Mouse (Mus musculus): ENCODE data around the gene Trf.
"Not testable (repeated sequence)": the region's sequence is repeated elsewhere in the genome, so short reads cannot be mapped to it uniquely, and the experiment has no call there.

The Trf gene

DNA sequence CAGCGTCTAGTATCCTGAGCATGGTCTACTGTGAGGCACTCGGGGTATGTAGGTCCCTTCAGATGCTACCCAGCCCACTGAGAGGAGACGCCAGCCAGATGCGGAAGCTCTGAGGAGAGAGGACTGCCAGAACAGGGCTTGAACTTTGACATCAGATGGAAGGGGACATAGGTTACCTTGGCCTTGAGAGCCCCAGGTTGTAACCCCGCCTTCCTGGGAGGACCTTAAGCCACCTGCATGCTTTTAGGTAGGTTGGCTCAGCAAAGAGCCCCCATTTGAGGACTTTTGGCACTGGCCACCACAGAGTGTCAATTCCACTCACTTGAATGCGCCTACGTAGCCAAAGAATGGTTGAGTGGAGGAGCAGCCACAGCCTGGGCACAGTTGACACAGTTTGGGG is 5.5 kb downstream of the Trf start:
- DNase-seq (ENCODE audit: low spot score in 2 of 2): no peak

GRCm38 (mm10) chr9:103214281-103214680 is 16.0 kb downstream of the Trf start:
- no peak for DNase-seq (ENCODE audit: low spot score in 2 of 2)

DNA sequence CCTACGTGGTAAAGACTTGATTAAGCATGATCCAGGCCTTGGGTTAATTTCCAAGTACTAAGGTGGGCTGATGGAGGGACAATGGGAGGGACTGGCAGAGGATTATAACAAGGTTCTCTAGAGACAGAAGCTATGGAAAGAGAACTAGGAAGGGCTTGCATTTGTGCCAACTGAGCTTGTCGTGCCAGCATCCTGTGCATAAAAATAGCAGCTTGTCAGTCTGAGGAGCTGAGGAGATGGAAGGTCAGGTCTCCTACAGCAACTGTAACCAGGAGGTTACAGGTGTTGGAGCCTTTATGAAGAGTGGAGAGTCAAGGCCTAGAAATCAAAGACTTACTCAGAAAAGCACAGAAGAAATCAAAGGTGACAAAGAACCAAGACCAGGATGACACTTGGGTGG is 16.6 kb downstream of the Trf start:
- DNase-seq (ENCODE audit: low spot score in 2 of 2): no peak

DNA sequence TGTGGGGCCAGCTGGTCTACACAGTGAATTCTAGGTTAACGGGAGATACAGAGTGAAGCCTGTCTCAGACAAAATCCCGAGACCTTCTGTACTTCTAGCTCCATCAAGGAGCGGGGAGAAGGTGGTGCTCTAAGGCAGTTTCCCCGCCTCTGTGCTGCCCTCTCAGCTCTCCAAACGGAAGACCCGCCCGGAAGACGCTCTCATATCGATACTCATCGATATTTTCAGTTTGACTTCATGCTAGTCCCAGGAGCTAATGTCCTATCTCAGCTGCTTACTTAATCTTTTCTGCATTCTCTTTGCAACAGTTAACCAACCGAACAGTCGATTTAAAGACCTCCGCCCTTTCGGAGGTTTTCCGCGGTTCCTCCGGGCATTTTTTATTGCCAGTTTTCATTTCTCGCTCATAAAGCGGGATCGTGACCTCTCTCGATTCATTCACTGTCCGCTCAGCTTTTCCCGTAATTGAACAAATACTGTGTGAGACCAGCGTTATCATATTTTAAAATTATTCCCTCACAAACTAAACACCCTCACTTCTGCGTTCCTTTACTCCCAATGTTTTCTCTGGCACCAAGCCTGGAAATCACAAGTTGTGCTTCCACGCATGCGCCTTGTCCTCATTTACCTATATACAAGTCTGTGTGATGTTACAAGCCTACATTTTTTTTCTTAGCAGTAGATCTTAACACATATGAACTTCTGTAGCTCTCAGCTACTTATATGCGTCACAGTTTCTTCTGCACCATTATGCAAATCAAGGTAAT is 17.4 kb downstream of the Trf start:
- DNase-seq (ENCODE audit: low spot score in 2 of 2): no peak

GRCm38 (mm10) chr9:103208802-103209423 is 21.3 kb downstream of the Trf start:
- DNase-seq (ENCODE audit: low spot score in 2 of 2): no peak

DNA sequence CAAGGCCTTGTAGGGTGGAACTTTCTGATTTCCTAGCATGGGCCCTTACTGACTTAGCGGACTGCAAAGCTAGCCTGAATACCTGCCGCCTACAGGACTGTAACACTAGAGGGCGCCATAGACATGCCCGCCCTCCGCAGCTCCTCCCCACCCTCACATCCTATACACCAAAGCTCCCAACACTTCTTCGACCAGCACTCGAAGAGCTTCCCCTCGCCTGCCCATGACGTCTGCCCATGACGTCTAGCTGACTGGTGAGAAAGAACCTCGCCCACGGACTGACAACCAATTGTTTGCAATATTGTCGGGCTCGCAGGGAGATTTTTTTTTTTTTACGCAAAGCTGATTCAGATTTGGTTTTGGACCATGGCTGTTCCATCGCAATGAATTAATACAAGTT is 22.4 kb downstream of the Trf start:
- DNase-seq (ENCODE audit: low spot score in 2 of 2): peak; percentile 86

- no peak for DNase-seq (ENCODE audit: low spot score in 2 of 2)
Observed at GRCm38 (mm10) chr9:103205786-103206185, 24.5 kb downstream of the Trf start.

DNA sequence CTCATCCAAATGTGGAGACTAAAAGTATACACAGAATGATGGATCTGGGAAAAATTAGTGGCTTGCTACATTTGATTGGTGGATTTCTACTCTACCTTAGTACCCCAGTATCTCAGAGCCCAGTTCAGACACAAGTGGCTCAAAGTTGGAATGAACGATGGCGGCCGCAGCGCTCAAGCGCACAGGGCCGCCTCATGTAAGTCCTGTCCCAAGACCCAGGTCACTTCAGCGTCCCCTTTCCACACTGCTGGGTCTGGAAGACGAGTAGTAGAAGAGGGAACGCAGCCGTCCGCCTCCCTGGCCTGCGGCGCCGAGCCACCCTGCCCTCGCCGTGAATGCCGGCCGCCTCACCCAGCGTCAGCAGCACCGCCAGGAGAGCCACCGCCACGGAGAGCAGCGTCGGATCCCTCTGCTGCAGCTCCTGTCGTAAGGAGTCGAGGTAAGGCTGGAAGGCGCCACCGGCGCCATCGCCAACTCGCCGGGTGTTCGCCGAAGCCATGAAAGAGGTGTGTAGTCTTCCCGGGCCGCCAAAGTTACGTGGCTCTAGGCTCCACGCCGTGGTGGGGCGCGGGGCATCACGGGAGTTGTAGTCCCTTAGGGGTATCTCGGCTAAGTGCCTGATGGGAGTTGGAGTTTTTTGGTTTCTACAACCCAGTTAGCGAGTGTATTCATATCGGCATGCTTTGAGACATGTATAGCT is 28.5 kb downstream of the Trf start, which contains the start of gene Srprb:
TSS of gene Srprb (minus strand) at position 577 of the 700 bp plus-strand sequence.
- DNase-seq (ENCODE audit: low spot score in 2 of 2): peak; percentile 80 to 86

GRCm38 (mm10) chr9:103188416-103188815 is 41.8 kb downstream of the Trf start:
- DNase-seq (ENCODE audit: low spot score in 2 of 2): no peak

DNA sequence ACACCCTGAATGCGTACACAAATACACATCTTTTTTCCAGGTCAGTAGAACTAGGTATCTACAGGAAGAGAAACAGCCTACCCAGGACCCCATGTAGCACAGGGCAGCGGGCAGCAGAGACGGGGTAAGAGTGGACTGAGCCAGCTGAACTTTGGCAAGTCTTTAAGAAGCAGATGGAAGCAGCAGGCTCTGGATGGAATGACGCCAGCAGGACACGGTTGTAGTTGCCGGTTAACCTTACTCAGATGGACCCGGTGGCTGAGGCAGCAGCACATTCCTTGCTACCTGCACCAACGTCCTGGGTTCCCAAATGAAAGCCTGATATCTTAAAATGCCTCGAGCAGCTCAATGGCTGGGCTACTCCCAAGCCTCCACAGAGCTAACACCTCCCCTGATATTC is 43.5 kb downstream of the Trf start:
- no peak for DNase-seq (ENCODE audit: low spot score in 2 of 2)

DNA sequence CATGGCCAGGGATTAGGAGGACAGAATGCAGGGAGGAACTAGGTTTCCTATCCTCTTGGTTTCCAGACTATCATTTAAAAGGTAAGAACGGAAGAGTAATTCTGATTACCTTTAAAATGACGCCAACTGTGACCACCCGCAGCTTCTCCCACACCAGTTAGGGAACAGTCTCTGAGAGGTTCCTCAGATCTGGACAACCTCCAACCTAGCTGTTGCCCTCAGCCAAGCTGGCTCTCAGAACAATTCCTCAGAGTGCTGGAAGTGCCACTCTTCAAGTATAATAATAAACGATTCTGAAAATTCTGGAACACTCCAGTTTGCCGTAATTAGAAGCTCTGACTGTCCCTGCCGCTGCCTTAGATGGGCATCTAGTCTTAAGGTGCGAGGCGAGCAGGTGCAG is 44.3 kb downstream of the Trf start:
- no peak for DNase-seq (ENCODE audit: low spot score in 2 of 2)

DNA sequence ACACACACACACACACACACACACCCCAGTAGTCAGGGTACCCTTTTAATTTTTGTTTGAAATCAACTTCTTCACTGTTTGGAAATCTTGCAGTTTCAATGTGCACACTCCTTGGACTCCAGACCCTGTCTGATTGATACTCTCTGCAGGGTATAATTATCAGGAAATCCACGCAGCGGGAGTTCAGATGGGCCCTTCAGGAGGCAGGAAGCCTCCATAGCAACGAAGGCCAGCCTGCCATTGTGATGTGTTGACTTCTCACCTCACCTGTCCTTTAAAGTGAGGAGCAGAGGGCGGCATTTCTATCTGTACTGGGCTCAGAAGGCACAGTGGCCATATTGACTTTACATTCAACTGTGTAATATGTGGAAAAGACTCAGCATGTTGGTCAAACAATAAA is 45.4 kb downstream of the Trf start:
- DNase-seq (ENCODE audit: low spot score in 2 of 2): no peak

- DNase-seq (ENCODE audit: low spot score in 2 of 2): no peak
Observed at GRCm38 (mm10) chr9:103181886-103182285, 48.4 kb downstream of the Trf start.

GRCm38 (mm10) chr9:103180807-103181565 is 49.3 kb downstream of the Trf start:
- peak; percentile 59 for DNase-seq (ENCODE audit: low spot score in 2 of 2)

GRCm38 (mm10) chr9:103180303-103180702 is 49.9 kb downstream of the Trf start:
- no peak for DNase-seq (ENCODE audit: low spot score in 2 of 2)

- no peak for DNase-seq (ENCODE audit: low spot score in 2 of 2)
Observed at GRCm38 (mm10) chr9:103175692-103176091, 54.6 kb downstream of the Trf start.

GRCm38 (mm10) chr9:103174771-103175519 is 55.3 kb downstream of the Trf start:
- no peak for DNase-seq (ENCODE audit: low spot score in 2 of 2)

- DNase-seq (ENCODE audit: low spot score in 2 of 2): no peak
Observed at GRCm38 (mm10) chr9:103168771-103169170, 61.5 kb downstream of the Trf start.

DNA sequence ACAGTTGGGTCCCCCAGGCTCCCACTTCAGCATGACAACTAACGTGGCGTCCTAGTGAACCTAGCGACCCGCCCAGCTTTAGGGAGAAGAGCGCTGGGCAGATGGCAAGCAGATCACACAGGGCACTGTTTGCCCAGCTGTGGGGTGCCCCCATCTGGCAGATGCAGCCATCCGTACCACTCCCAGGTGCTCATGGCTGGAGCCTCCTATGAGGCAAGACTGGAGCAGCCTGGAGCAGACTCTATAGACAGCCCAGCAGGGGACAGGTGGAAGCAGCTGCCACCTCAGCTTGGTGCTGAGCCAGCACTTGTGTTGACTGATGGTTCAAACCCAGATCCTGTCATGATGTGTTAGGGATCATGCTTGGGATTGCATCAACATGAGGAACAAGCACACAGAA is 62.2 kb downstream of the Trf start:
- no peak for DNase-seq (ENCODE audit: low spot score in 2 of 2)

DNA sequence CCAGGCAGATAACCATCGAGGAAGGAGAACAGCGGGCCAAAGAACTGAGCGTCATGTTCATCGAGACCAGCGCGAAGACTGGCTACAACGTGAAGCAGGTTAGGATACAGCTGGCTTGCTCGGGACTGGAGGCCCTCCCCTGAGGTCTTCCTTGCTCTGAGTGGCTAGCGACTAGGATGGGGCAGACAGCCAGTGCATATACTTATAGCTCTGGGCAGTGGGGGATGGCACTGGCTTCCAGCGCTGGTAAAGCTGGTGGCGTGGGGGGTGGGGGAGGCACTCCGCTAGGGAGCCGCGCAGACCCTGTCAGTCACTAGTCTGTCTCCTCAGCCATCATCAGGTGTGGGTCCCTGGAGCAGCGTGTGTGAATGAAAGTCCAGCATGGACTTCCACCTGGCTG is 66.4 kb downstream of the Trf start:
- no peak for DNase-seq (ENCODE audit: low spot score in 2 of 2)

- not testable (repeated sequence) for DNase-seq (ENCODE audit: low spot score in 2 of 2)
Observed at GRCm38 (mm10) chr9:103155158-103155557, 75.1 kb downstream of the Trf start.
